Mouse (Mus musculus): ENCODE data around the gene Sprtn. TPM values are rescaled to one million over a fixed set of nuclear protein-coding genes. Genes with fewer than 3 reads are reported as not detected.

The Sprtn gene
- total and polyA plus RNA-seq, 2 experiments from 2014 or later, result 6.0 to 16.0 TPM

- Histone ChIP-seq H3K27me3 (ENCODE audit: insufficient read depth, low read length) (no peaks in the 10 kb centered on the region), H3K36me3 (ENCODE audit: insufficient read depth) (peaks cover 91% of the 10 kb centered on the region), H3K4me3 (ENCODE audit: low read depth, low read length) (no peak overlapping the region), H3K27ac (ENCODE audit: low read depth, low read length) (no peak overlapping the region), H3K9me3 (ENCODE audit: low read length) (no peaks in the 10 kb centered on the region), H3K4me1 (ENCODE audit: insufficient read depth) (no peaks in the 10 kb centered on the region), H3K4me2 (ENCODE audit: low read depth) (no peak overlapping the region), H3K9ac (no peak overlapping the region)
- ATAC-seq (no peak), DNase-seq (no peak)
- WGBS, result 89% methylated on average over 5 of the region's 5 CpGs
- no peak for TF ChIP-seq CTCF (IDR thresholded peaks at IDR 0.05; ENCODE audit: low read depth)
Observed at GRCm38 (mm10) chr8:124878141-124878540, 19.5 kb upstream of the Sprtn start.

- peaks cover 92% of the 10 kb centered on the region for H3K36me3 ChIP-seq (ENCODE audit: insufficient read depth)
Observed at GRCm38 (mm10) chr8:124878946-124879526, 18.6 kb upstream of the Sprtn start.

GRCm38 (mm10) chr8:124888385-124888784 lies 9.3 kb upstream of the Sprtn start:
- Histone ChIP-seq H3K27me3 (ENCODE audit: insufficient read depth, low read length) (no peaks in the 10 kb centered on the region), H3K4me3 (ENCODE audit: low read depth, low read length) (no peak overlapping the region), H3K9ac (no peak overlapping the region), H3K27ac (ENCODE audit: low read depth, low read length) (no peak overlapping the region), H3K4me2 (ENCODE audit: low read depth) (no peak overlapping the region), H3K9me3 (ENCODE audit: low read length) (no peaks in the 10 kb centered on the region), H3K36me3 (ENCODE audit: insufficient read depth) (peaks cover 74% of the 10 kb centered on the region), H3K4me1 (ENCODE audit: insufficient read depth) (no peaks in the 10 kb centered on the region)
- ATAC-seq (no peak), DNase-seq (no peak)
- WGBS, result 94% methylated on average over 5 of the region's 5 CpGs
- TF ChIP-seq CTCF (IDR thresholded peaks at IDR 0.05; ENCODE audit: low read depth), result peak; percentile 15; the same call in 1 of the 2 replicates

More at GRCm38 (mm10) chr8:124878946-124879526, 18.6 kb upstream of the Sprtn start:
- Histone ChIP-seq H3K9ac (no peak overlapping the region), H3K9me3 (ENCODE audit: low read length) (no peaks in the 10 kb centered on the region), H3K4me3 (ENCODE audit: low read depth, low read length) (no peak overlapping the region), H3K27me3 (ENCODE audit: insufficient read depth, low read length) (no peaks in the 10 kb centered on the region), H3K4me1 (ENCODE audit: insufficient read depth) (no peaks in the 10 kb centered on the region), H3K4me2 (ENCODE audit: low read depth) (no peak overlapping the region), H3K27ac (ENCODE audit: low read depth, low read length) (no peak overlapping the region)
- DNase-seq, result no peak
- 83% methylated on average over 10 of the region's 10 CpGs for WGBS
- TF ChIP-seq CTCF (IDR thresholded peaks at IDR 0.05; ENCODE audit: low read depth), result no peak
- ATAC-seq, result no peak

GRCm38 (mm10) chr8:124892596-124892995 lies 5.1 kb upstream of the Sprtn start:
- TF ChIP-seq CTCF (IDR thresholded peaks at IDR 0.05; ENCODE audit: low read depth), result no peak
- Histone ChIP-seq H3K9me3 (ENCODE audit: low read length) (no peaks in the 10 kb centered on the region), H3K27ac (ENCODE audit: low read depth, low read length) (no peak overlapping the region), H3K4me1 (ENCODE audit: insufficient read depth) (peaks cover 5% of the 10 kb centered on the region; the same call in 1 of the 2 replicates), H3K4me3 (ENCODE audit: low read depth, low read length) (no peak overlapping the region), H3K36me3 (ENCODE audit: insufficient read depth) (peaks cover 49% of the 10 kb centered on the region), H3K27me3 (ENCODE audit: insufficient read depth, low read length) (no peaks in the 10 kb centered on the region), H3K9ac (no peak overlapping the region), H3K4me2 (ENCODE audit: low read depth) (no peak overlapping the region)
- ATAC-seq (no peak), DNase-seq (no peak)
- 64% methylated on average over 3 of the region's 3 CpGs for WGBS

- peak overlapping the region; percentile 91 for H3K4me2 ChIP-seq (ENCODE audit: low read depth)
- 81% methylated on average over 26 of the region's 26 CpGs for WGBS
- H3K4me1 ChIP-seq (ENCODE audit: insufficient read depth), result peaks cover 5% of the 10 kb centered on the region; the same call in 1 of the 2 replicates
- no peaks in the 10 kb centered on the region for H3K27me3 ChIP-seq (ENCODE audit: insufficient read depth, low read length)
- DNase-seq (no peak), ATAC-seq (no peak)
- H3K9me3 ChIP-seq (ENCODE audit: low read length), result no peaks in the 10 kb centered on the region
- peaks cover 38% of the 10 kb centered on the region for H3K36me3 ChIP-seq (ENCODE audit: insufficient read depth)
- H3K27ac ChIP-seq (ENCODE audit: low read depth, low read length), result peak overlapping the region; percentile 90
- peak overlapping the region; percentile 82 for H3K9ac ChIP-seq
- no peak for TF ChIP-seq CTCF (IDR thresholded peaks at IDR 0.05; ENCODE audit: low read depth)
- peak overlapping the region; percentile 95 for H3K4me3 ChIP-seq (ENCODE audit: low read depth, low read length)
Observed at GRCm38 (mm10) chr8:124896010-124896631, 1.6 kb upstream of the Sprtn start.

GRCm38 (mm10) chr8:124896632-124897385 lies 877 bp upstream of the Sprtn start:
- 5% methylated on average over 54 of the region's 60 CpGs for WGBS
- peak; percentile 77 for TF ChIP-seq CTCF (IDR thresholded peaks at IDR 0.05; ENCODE audit: low read depth)
- Histone ChIP-seq H3K27me3 (ENCODE audit: insufficient read depth, low read length) (no peaks in the 10 kb centered on the region), H3K4me2 (ENCODE audit: low read depth) (peak overlapping the region; percentile 91), H3K9ac (peak overlapping the region; percentile 82), H3K27ac (ENCODE audit: low read depth, low read length) (peak overlapping the region; percentile 90), H3K4me3 (ENCODE audit: low read depth, low read length) (peak overlapping the region; percentile 95), H3K36me3 (ENCODE audit: insufficient read depth) (peaks cover 38% of the 10 kb centered on the region), H3K9me3 (ENCODE audit: low read length) (no peaks in the 10 kb centered on the region), H3K4me1 (ENCODE audit: insufficient read depth) (peaks cover 5% of the 10 kb centered on the region; the same call in 1 of the 2 replicates)
- DNase-seq (peak; percentile 67), ATAC-seq (peak; percentile 30)
